ENCODE assay signal across 25 mouse cellular contexts in genomic region chr7:141947512-141947911, GRCm38 (mm10).
"Had no signal": no experiment of that assay in that cellular context is flagged by ENCODE, and none has a peak within 500 bp of the region (broad histone marks: within the 10 kb centered on the region; RNA-seq: fewer than 3 reads in every experiment).

No protein-coding gene starts in this region.

- H3K4me2 ChIP-seq: embryonic facial prominence, embryonic 12.5 days; embryonic facial prominence, embryonic 13.5 days; embryonic facial prominence, embryonic 15.5 days; forebrain, embryonic 13.5 days; forebrain, embryonic 15.5 days; heart, embryonic 11.5 days had no signal

- H3K4me3 ChIP-seq: embryonic facial prominence, embryonic 10.5 days; embryonic facial prominence, embryonic 12.5 days; embryonic facial prominence, embryonic 13.5 days; embryonic facial prominence, embryonic 15.5 days; erythroblast, embryonic 14.5 days; forebrain, embryonic 12.5 days; forebrain, embryonic 13.5 days; forebrain, embryonic 15.5 days; gastrocnemius, adult 2 months; heart, adult 2 months; heart, embryonic 10.5 days had no signal

- H3K36me3 ChIP-seq: embryonic facial prominence, embryonic 12.5 days; embryonic facial prominence, embryonic 13.5 days; embryonic facial prominence, embryonic 15.5 days; heart, embryonic 10.5 days had no signal

- DNase-seq: cerebellum, adult 8-10 months; cerebellum, postnatal 36 days; embryo, embryonic 11 days; forebrain, postnatal 0 days; gastrocnemius, adult 2 months; gastrocnemius, postnatal 10 days; gastrocnemius, postnatal 14 days; gastrocnemius, postnatal 25 days; gastrocnemius, postnatal 36 days; heart, adult 11 months; heart, adult 18-20 months; heart, adult 2 months had no signal

- H3K27me3 ChIP-seq: forebrain, embryonic 13.5 days; forebrain, embryonic 15.5 days had no signal

- H3K27ac ChIP-seq: embryonic facial prominence, embryonic 10.5 days; embryonic facial prominence, embryonic 12.5 days; embryonic facial prominence, embryonic 13.5 days; embryonic facial prominence, embryonic 15.5 days; gastrocnemius, adult 2 months; heart, adult 2 months; heart, embryonic 10.5 days had no signal

- H3K9me3 ChIP-seq: embryonic facial prominence, embryonic 13.5 days; embryonic facial prominence, embryonic 15.5 days; forebrain, embryonic 10.5 days; forebrain, embryonic 12.5 days; forebrain, embryonic 13.5 days; forebrain, embryonic 15.5 days; heart, embryonic 10.5 days had no signal

- H3K9ac ChIP-seq: embryonic facial prominence, embryonic 12.5 days; embryonic facial prominence, embryonic 13.5 days; embryonic facial prominence, embryonic 15.5 days; forebrain, embryonic 12.5 days; forebrain, embryonic 13.5 days; forebrain, embryonic 15.5 days; forebrain, postnatal 0 days had no signal

- ATAC-seq: forebrain, embryonic 13.5 days; forebrain, embryonic 14.5 days; forebrain, embryonic 15.5 days; forebrain, embryonic 16.5 days; forebrain, postnatal 0 days had no signal
